Mouse (Mus musculus): ENCODE data around the gene 2210408I21Rik.

- TF ChIP-seq CTCF (IDR thresholded peaks at IDR 0.05; ENCODE audit: low read depth) (no peak), EP300 (IDR thresholded peaks at IDR 0.05; ENCODE audit: low read depth) (no peak)
Observed at GRCm38 (mm10) chr13:77514046-77514445, 378.7 kb downstream of the 2210408I21Rik start.
